Mouse (Mus musculus) adrenal gland, adult 8-10 months (tissue): ENCODE data around the gene Syne4. TPM values are rescaled to one million over a fixed set of nuclear protein-coding genes. Genes with fewer than 3 reads are reported as not detected.

ENCODE experiments used
- total RNA-seq, 4 experiments: library from RNA; stranded (reverse); gene quantifications; 2 replicates each; pipeline ENCODE4 v1.2.4; 2022

The Syne4 gene
- total RNA-seq, 4 experiments from 2014 or later = 22.5 to 102 (median 57.8) TPM

Other genes starting within 250 kb of the Syne4 start
- 1 to 10 TPM in 3 of 4 experiments, under 1 TPM in 1; 0.86 to 3.3 (median 2.8) TPM for gene Zfp82, start 241.9 kb upstream of the Syne4 start, total RNA-seq
- gene Gm26920, start 224.4 kb upstream of the Syne4 start, total RNA-seq = 1 to 10 TPM in 1 of 4 experiments, under 1 TPM in 1, not detected in 2; 0.48 to 2.2 TPM
- gene Zfp566, start 224.3 kb upstream of the Syne4 start, total RNA-seq = 1 to 10 TPM; 1.9 to 4.7 (median 4.1) TPM
- 10 to 100 TPM; 39.9 to 66.1 (median 44.5) TPM for gene Zfp260, start 220.0 kb upstream of the Syne4 start, total RNA-seq
- gene Zfp382, start 192.9 kb upstream of the Syne4 start, total RNA-seq = 1 to 10 TPM; 3.6 to 5.7 (median 4.5) TPM
- gene Zfp146, start 145.1 kb upstream of the Syne4 start, total RNA-seq = 10 to 100 TPM; 46.0 to 55.4 (median 54.0) TPM
- gene Cox7a1, start 130.7 kb upstream of the Syne4 start, total RNA-seq = 100 to 1,000 TPM in 3 of 4 experiments, 10 to 100 TPM in 1; 65.3 to 235 (median 137) TPM
- gene Capns1, start 116.0 kb upstream of the Syne4 start, total RNA-seq = 100 to 1,000 TPM; 562 to 740 (median 679) TPM
- 10 to 100 TPM; 62.8 to 93.8 (median 72.7) TPM for gene Polr2i, start 82.9 kb upstream of the Syne4 start, total RNA-seq
- 100 to 1,000 TPM; 102 to 119 (median 108) TPM for gene Tbcb, start 82.5 kb upstream of the Syne4 start, total RNA-seq
- not detected for gene Ovol3, start 79.1 kb upstream of the Syne4 start, total RNA-seq
- under 1 TPM in 2 of 4 experiments, not detected in 2; 0.21 to 0.97 TPM for gene Thap8, start 34.7 kb upstream of the Syne4 start, total RNA-seq
- gene Wdr62, start 34.4 kb upstream of the Syne4 start, total RNA-seq = 1 to 10 TPM; 2.7 to 7.5 (median 4.5) TPM
- 10 to 100 TPM; 20.8 to 35.8 (median 30.0) TPM for gene Clip3, start 23.1 kb upstream of the Syne4 start, total RNA-seq
- gene Alkbh6, start 6.1 kb upstream of the Syne4 start, total RNA-seq = 100 to 1,000 TPM in 1 of 4 experiments, 10 to 100 TPM in 3; 60.5 to 112 (median 82.7) TPM
- 1 to 10 TPM in 3 of 4 experiments, under 1 TPM in 1; 0.87 to 2.2 (median 1.8) TPM for gene E130208F15Rik, start 6.9 kb downstream of the Syne4 start, total RNA-seq
- 10 to 100 TPM; 13.9 to 18.4 (median 16.1) TPM for gene Sdhaf1, start 9.1 kb downstream of the Syne4 start, total RNA-seq
- 10 to 100 TPM; 11.5 to 15.8 (median 12.7) TPM for gene Lrfn3, start 48.0 kb downstream of the Syne4 start, total RNA-seq
- gene Tyrobp, start 99.0 kb downstream of the Syne4 start, total RNA-seq = 10 to 100 TPM; 31.8 to 65.8 (median 51.1) TPM
- 1 to 10 TPM in 3 of 4 experiments, under 1 TPM in 1; 0.98 to 2.3 (median 1.4) TPM for gene Hcst, start 105.0 kb downstream of the Syne4 start, total RNA-seq
- gene Nfkbid, start 106.9 kb downstream of the Syne4 start, total RNA-seq = 1 to 10 TPM in 3 of 4 experiments, under 1 TPM in 1; 0.73 to 2.4 (median 1.7) TPM
- 10 to 100 TPM; 45.2 to 59.3 (median 46.7) TPM for gene Aplp1, start 130.7 kb downstream of the Syne4 start, total RNA-seq
- not detected for gene Kirrel2, start 142.9 kb downstream of the Syne4 start, total RNA-seq
- not detected for gene Nphs1, start 143.5 kb downstream of the Syne4 start, total RNA-seq
- under 1 TPM in 1 of 4 experiments, not detected in 3; 0.56 TPM for gene Prodh2, start 178.8 kb downstream of the Syne4 start, total RNA-seq
- gene Arhgap33, start 220.3 kb downstream of the Syne4 start, total RNA-seq = 1 to 10 TPM; 2.2 to 9.4 (median 6.4) TPM
- 10 to 100 TPM; 23.5 to 56.3 (median 32.4) TPM for gene Hspb6, start 237.4 kb downstream of the Syne4 start, total RNA-seq
- 10 to 100 TPM in 2 of 4 experiments, 1 to 10 TPM in 2; 9.1 to 13.4 (median 10.0) TPM for gene Proser3, start 237.5 kb downstream of the Syne4 start, total RNA-seq
- 10 to 100 TPM; 56.1 to 65.5 (median 61.7) TPM for gene Lin37, start 245.0 kb downstream of the Syne4 start, total RNA-seq
- gene U2af1l4, start 248.5 kb downstream of the Syne4 start, total RNA-seq = 10 to 100 TPM; 70.4 to 83.6 (median 73.1) TPM
- gene Gm49396, start 248.5 kb downstream of the Syne4 start, total RNA-seq = 10 to 100 TPM in 1 of 4 experiments, 1 to 10 TPM in 3; 2.9 to 11.3 (median 7.4) TPM
- 100 to 1,000 TPM; 146 to 179 (median 164) TPM for gene Psenen, start 248.8 kb downstream of the Syne4 start, total RNA-seq